Comparison of ENCODE assay signal across 23 mouse cellular contexts in the genomic region with DNA sequence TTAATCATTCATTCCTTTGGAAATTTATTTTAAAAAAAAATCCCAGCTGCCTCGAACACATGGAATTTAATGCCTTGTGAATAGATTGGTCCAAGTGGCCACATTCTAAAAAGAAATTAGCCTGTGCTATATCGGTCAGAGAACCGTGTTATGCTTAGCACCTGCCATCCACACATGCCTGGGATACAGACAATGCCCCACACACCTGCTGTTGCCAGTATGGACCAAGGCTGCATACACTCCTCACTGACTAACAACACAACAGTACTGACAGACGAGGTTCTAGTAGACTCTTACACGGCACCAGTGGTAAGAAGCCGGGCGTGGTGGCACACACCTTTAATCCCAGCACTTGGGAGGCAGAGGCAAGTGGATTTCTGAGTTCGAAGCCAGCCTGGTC.
A peak's percentile ranks its signal among the peaks of the same experiment; 100 is the strongest.
DNase-seq lines count a peak whose midpoint lies in the region; ATAC-seq and TF ChIP-seq lines count a peak whose summit lies in the region.
"Had no signal": no experiment of that assay in that cellular context is flagged by ENCODE, and none has a peak within 500 bp of the region (broad histone marks: within the 10 kb centered on the region; RNA-seq: fewer than 3 reads in every experiment).

No protein-coding gene starts in this region.

- ATAC-seq in heart, embryonic 13.5 days (ENCODE audit: extremely low read depth, insufficient number of reproducible peaks, low FRiP score, low TSS enrichment) = no peak
- ATAC-seq in heart, postnatal 0 days (ENCODE audit: insufficient read depth, low read depth) = no peak
- ATAC-seq in limb, embryonic 14.5 days (ENCODE audit: low FRiP score, low read depth) = peak; percentile 76
- ATAC-seq: forebrain, embryonic 14.5 days; intestine, embryonic 16.5 days had no signal

- no peak overlapping the region for H3K4me3 ChIP-seq in heart, embryonic 13.5 days
- H3K4me3 ChIP-seq in heart, postnatal 0 days (ENCODE audit: low read depth, low read length) = no peak overlapping the region
- no peak overlapping the region for H3K4me3 ChIP-seq in limb, embryonic 14.5 days (replicated peaks; ENCODE audit: low read length)
- H3K4me3 ChIP-seq: embryonic facial prominence, embryonic 13.5 days; erythroblast, embryonic 14.5 days; forebrain, embryonic 10.5 days; gastrocnemius, adult 2 months; hindbrain, embryonic 10.5 days had no signal

- no peak for TF ChIP-seq EP300 in heart, postnatal 0 days (IDR thresholded peaks at IDR 0.05; ENCODE audit: low read depth)

- H3K36me3 ChIP-seq in heart, embryonic 13.5 days = no peaks in the 10 kb centered on the region
- no peaks in the 10 kb centered on the region for H3K36me3 ChIP-seq in heart, postnatal 0 days (replicated peaks; ENCODE audit: control insufficient read depth, insufficient read depth, low read length)
- H3K36me3 ChIP-seq in limb, embryonic 14.5 days (ENCODE audit: control insufficient read depth, insufficient read depth, low read length) = no peaks in the 10 kb centered on the region
- H3K36me3 ChIP-seq: embryonic facial prominence, embryonic 13.5 days; forebrain, embryonic 10.5 days; hindbrain, embryonic 10.5 days had no signal

- H3K9ac ChIP-seq in heart, embryonic 13.5 days = no peak overlapping the region
- H3K9ac ChIP-seq in heart, postnatal 0 days (replicated peaks; ENCODE audit: low read depth, low read length) = no peak overlapping the region
- H3K9ac ChIP-seq in limb, embryonic 14.5 days (ENCODE audit: low read depth, low read length, severe bottlenecking) = no peak overlapping the region
- H3K9ac ChIP-seq: embryonic facial prominence, embryonic 13.5 days; hindbrain, embryonic 14.5 days had no signal

- no peak for DNase-seq in heart, postnatal 14 days
- no peak for DNase-seq in heart, postnatal 0 days (ENCODE audit: low spot score)
- no peak for DNase-seq in heart, adult 18-20 months
- peak; percentile 23 for DNase-seq in brain, adult 2 months (ENCODE audit: low read depth, low spot score)
- DNase-seq in limb, embryonic 14.5 days (ENCODE audit: low spot score) = no peak
- no peak for DNase-seq in adrenal gland, postnatal 25 days
- DNase-seq: adrenal gland, adult 2 months; adrenal gland, postnatal 36 days; cerebellum, adult 11 months; cerebellum, adult 8-10 months; cerebellum, postnatal 14 days; gastrocnemius, adult 2 months; gastrocnemius, postnatal 25 days; kidney, adult 2 months had no signal

- H3K4me1 ChIP-seq in heart, embryonic 13.5 days = peaks cover 28% of the 10 kb centered on the region
- H3K4me1 ChIP-seq in heart, postnatal 0 days (ENCODE audit: control insufficient read depth, insufficient read depth) = 0 out of 2 replicates have a peak, but pooled peaks cover 3% of the 10 kb centered on the region
- H3K4me1 ChIP-seq in limb, embryonic 14.5 days (ENCODE audit: control insufficient read depth, insufficient read depth, low read length) = peaks cover 3% of the 10 kb centered on the region; the same call in 1 of the 2 replicates

- H3K4me2 ChIP-seq in heart, embryonic 13.5 days = 0 out of 2 replicates have a peak overlapping the region, but pooled peaks have one; percentile 8
- 0 out of 2 replicates have a peak overlapping the region, but pooled peaks have one; percentile 2 for H3K4me2 ChIP-seq in heart, postnatal 0 days (ENCODE audit: low read depth, low read length)
- no peak overlapping the region for H3K4me2 ChIP-seq in limb, embryonic 14.5 days (replicated peaks; ENCODE audit: low read depth, low read length, severe bottlenecking)
- H3K4me2 ChIP-seq: embryonic facial prominence, embryonic 13.5 days; heart, embryonic 11.5 days; hindbrain, embryonic 14.5 days had no signal

- peaks cover 8% of the 10 kb centered on the region; the same call in 1 of the 2 replicates for H3K27me3 ChIP-seq in heart, embryonic 13.5 days (replicated peaks)
- H3K27me3 ChIP-seq in heart, postnatal 0 days (ENCODE audit: control insufficient read depth, insufficient read depth, low read length) = 0 out of 2 replicates have a peak, but pooled peaks cover 3% of the 10 kb centered on the region
- no peaks in the 10 kb centered on the region for H3K27me3 ChIP-seq in limb, embryonic 14.5 days (ENCODE audit: control insufficient read depth, insufficient read depth, low read length)

- peaks cover 6% of the 10 kb centered on the region; the same call in 1 of the 2 replicates for H3K9me3 ChIP-seq in heart, embryonic 13.5 days
- no peaks in the 10 kb centered on the region for H3K9me3 ChIP-seq in heart, postnatal 0 days (replicated peaks; ENCODE audit: control insufficient read depth, low read length)
- no peaks in the 10 kb centered on the region for H3K9me3 ChIP-seq in limb, embryonic 14.5 days (ENCODE audit: control insufficient read depth, low read length)
- H3K9me3 ChIP-seq: forebrain, embryonic 10.5 days; hindbrain, embryonic 10.5 days had no signal

- TF ChIP-seq CTCF in heart, postnatal 0 days (IDR thresholded peaks at IDR 0.05; ENCODE audit: low read depth) = no peak

- no peak for TF ChIP-seq POLR2A in limb, embryonic 14.5 days (IDR thresholded peaks at IDR 0.05; ENCODE audit: borderline replicate concordance, extremely low read depth, insufficient read depth, insufficient read length)

- WGBS in heart, embryonic 13.5 days = 72% methylated on average over 8 of the region's 8 CpGs
- 67% methylated on average over 8 of the region's 8 CpGs for WGBS in heart, postnatal 0 days
- 79% methylated on average over 8 of the region's 8 CpGs for WGBS in limb, embryonic 14.5 days

- intact Hi-C loops in heart, postnatal 14 days (cut with DNase I) = no loop called here

- H3K27ac ChIP-seq in heart, embryonic 13.5 days (replicated peaks) = no peak overlapping the region
- no peak overlapping the region for H3K27ac ChIP-seq in heart, postnatal 0 days (ENCODE audit: low read depth)
- H3K27ac ChIP-seq in limb, embryonic 14.5 days (replicated peaks; ENCODE audit: low read depth, low read length) = no peak overlapping the region
- H3K27ac ChIP-seq: embryonic facial prominence, embryonic 13.5 days; forebrain, embryonic 10.5 days; gastrocnemius, adult 2 months; hindbrain, embryonic 10.5 days; hindbrain, embryonic 14.5 days had no signal
